Mouse (Mus musculus): ENCODE data around the gene Ak7. TPM values are rescaled to one million over a fixed set of nuclear protein-coding genes. Genes with fewer than 3 reads are reported as not detected.

Gene Ak7
- polyA plus RNA-seq, 1 experiment from 2014 or later: 0.07 TPM

DNA sequence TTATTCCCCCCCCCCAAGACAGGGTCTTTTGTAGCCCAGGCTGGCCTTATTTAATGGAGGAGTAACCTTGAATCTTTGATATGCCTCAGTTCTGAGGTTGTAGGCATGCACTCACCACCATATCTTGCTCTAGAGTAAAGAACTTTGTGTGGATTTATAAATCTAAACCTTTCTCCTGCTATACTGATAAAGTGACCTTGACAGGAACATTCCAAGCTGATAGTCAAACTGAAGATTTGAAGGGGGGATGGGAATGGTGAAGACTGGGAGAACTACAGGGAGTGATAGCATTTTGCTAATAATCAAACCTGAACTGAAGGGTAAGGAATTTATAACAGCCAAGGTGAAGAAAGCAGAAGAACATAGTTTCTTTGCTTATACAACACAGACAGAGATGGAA, 92.2 kb downstream of the Ak7 start:
- Histone ChIP-seq H3K27ac (replicated peaks in 1 of 2; ENCODE audit: control insufficient read depth in 1 of 2, insufficient read depth in 1 of 2, low read depth in 2 of 2, low read length in 2 of 2) (0 out of 4 replicates have a peak overlapping the region, but pooled peaks of 1 of the 2 experiments have one; percentile 0), H3K4me2 (ENCODE audit: low read length) (no peak overlapping the region), H3K27me3 (ENCODE audit: control insufficient read depth, insufficient read depth, low read length) (no peaks in the 10 kb centered on the region), H3K4me1 (ENCODE audit: control insufficient read depth in 2 of 2, insufficient read depth in 2 of 2, low read length in 2 of 2) (peaks cover 0 to 14% of the 10 kb centered on the region in 2 experiments; a peak in 2 of 4 replicates), H3K4me3 (ENCODE audit: control insufficient read depth in 1 of 2, insufficient read depth in 1 of 2, low read depth in 1 of 2, low read length in 2 of 2) (no peak overlapping the region), H3K9ac (ENCODE audit: low read length) (no peak overlapping the region), H3K9me3 (ENCODE audit: control insufficient read depth, low read length) (no peaks in the 10 kb centered on the region), H3K36me3 (ENCODE audit: control insufficient read depth, insufficient read depth, low read length) (peaks cover 30% of the 10 kb centered on the region)
- ATAC-seq (ENCODE audit: insufficient number of reproducible peaks, insufficient read depth, low FRiP score, low read depth): no peak

- H3K9ac ChIP-seq (ENCODE audit: low read length): no peak overlapping the region
- no peak overlapping the region for H3K4me3 ChIP-seq (ENCODE audit: control insufficient read depth in 1 of 2, insufficient read depth in 1 of 2, low read depth in 1 of 2, low read length in 2 of 2)
- H3K4me2 ChIP-seq (ENCODE audit: low read length): no peak overlapping the region
- 85% methylated on average over 3 of the region's 3 CpGs for WGBS
- H3K9me3 ChIP-seq (ENCODE audit: control insufficient read depth, low read length): no peaks in the 10 kb centered on the region
- no peak for ATAC-seq (ENCODE audit: insufficient number of reproducible peaks, insufficient read depth, low FRiP score, low read depth)
- no peak overlapping the region for H3K27ac ChIP-seq (replicated peaks in 1 of 2; ENCODE audit: control insufficient read depth in 1 of 2, insufficient read depth in 1 of 2, low read depth in 2 of 2, low read length in 2 of 2)
- peaks cover 0 to 6% of the 10 kb centered on the region in 2 experiments; a peak in 1 of 4 replicates for H3K4me1 ChIP-seq (ENCODE audit: control insufficient read depth in 2 of 2, insufficient read depth in 2 of 2, low read length in 2 of 2)
- H3K36me3 ChIP-seq (ENCODE audit: control insufficient read depth, insufficient read depth, low read length): peaks cover 74% of the 10 kb centered on the region
- no peaks in the 10 kb centered on the region for H3K27me3 ChIP-seq (ENCODE audit: control insufficient read depth, insufficient read depth, low read length)
Observed at GRCm38 (mm10) chr12:105805790-105806189, 100.0 kb downstream of the Ak7 start.

GRCm38 (mm10) chr12:105806205-105806604, 100.4 kb downstream of the Ak7 start:
- peaks cover 74% of the 10 kb centered on the region for H3K36me3 ChIP-seq (ENCODE audit: control insufficient read depth, insufficient read depth, low read length)

DNA sequence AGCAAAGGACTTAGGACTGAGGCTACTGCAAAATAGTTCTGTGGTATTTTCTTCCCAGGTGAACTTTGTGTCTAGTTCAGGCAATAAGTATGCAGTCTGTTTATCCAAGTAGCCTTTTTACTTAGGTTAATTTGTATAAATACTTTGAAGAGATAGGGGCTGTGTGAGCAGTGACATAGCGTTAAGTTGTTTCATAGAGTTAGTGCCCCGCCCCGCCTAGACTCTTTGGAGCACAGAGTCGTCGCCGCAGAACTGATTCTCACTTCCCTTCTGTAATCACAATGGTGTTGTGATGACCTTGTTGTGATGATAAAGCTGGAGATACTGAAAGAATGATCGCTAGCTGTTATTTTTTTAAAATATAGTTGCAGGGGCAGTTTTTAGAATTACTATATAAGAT, 101.6 kb downstream of the Ak7 start:
- Histone ChIP-seq H3K4me2 (ENCODE audit: low read length) (no peak overlapping the region), H3K27ac (replicated peaks in 1 of 2; ENCODE audit: control insufficient read depth in 1 of 2, insufficient read depth in 1 of 2, low read depth in 2 of 2, low read length in 2 of 2) (no peak overlapping the region), H3K9me3 (ENCODE audit: control insufficient read depth, low read length) (no peaks in the 10 kb centered on the region), H3K4me3 (ENCODE audit: control insufficient read depth in 1 of 2, insufficient read depth in 1 of 2, low read depth in 1 of 2, low read length in 2 of 2) (no peak overlapping the region), H3K27me3 (ENCODE audit: control insufficient read depth, insufficient read depth, low read length) (no peaks in the 10 kb centered on the region), H3K36me3 (ENCODE audit: control insufficient read depth, insufficient read depth, low read length) (peaks cover 82% of the 10 kb centered on the region), H3K9ac (ENCODE audit: low read length) (no peak overlapping the region), H3K4me1 (ENCODE audit: control insufficient read depth in 2 of 2, insufficient read depth in 2 of 2, low read length in 2 of 2) (peaks cover 0 to 7% of the 10 kb centered on the region in 2 experiments; a peak in 1 of 4 replicates)
- 73% methylated on average over 7 of the region's 7 CpGs for WGBS
- no peak for ATAC-seq (ENCODE audit: insufficient number of reproducible peaks, insufficient read depth, low FRiP score, low read depth)

More at GRCm38 (mm10) chr12:105806205-105806604, 100.4 kb downstream of the Ak7 start:
- Histone ChIP-seq H3K27ac (replicated peaks in 1 of 2; ENCODE audit: control insufficient read depth in 1 of 2, insufficient read depth in 1 of 2, low read depth in 2 of 2, low read length in 2 of 2) (no peak overlapping the region), H3K9me3 (ENCODE audit: control insufficient read depth, low read length) (no peaks in the 10 kb centered on the region), H3K4me3 (ENCODE audit: control insufficient read depth in 1 of 2, insufficient read depth in 1 of 2, low read depth in 1 of 2, low read length in 2 of 2) (no peak overlapping the region), H3K27me3 (ENCODE audit: control insufficient read depth, insufficient read depth, low read length) (no peaks in the 10 kb centered on the region), H3K9ac (ENCODE audit: low read length) (no peak overlapping the region), H3K4me2 (ENCODE audit: low read length) (no peak overlapping the region), H3K4me1 (ENCODE audit: control insufficient read depth in 2 of 2, insufficient read depth in 2 of 2, low read length in 2 of 2) (peaks cover 0 to 6% of the 10 kb centered on the region in 2 experiments; a peak in 1 of 4 replicates)
- 86% methylated on average over 3 of the region's 3 CpGs for WGBS
- no peak for ATAC-seq (ENCODE audit: insufficient number of reproducible peaks, insufficient read depth, low FRiP score, low read depth)

GRCm38 (mm10) chr12:105808945-105809344, 103.2 kb downstream of the Ak7 start:
- ATAC-seq (ENCODE audit: insufficient number of reproducible peaks, insufficient read depth, low FRiP score, low read depth): no peak
- Histone ChIP-seq H3K36me3 (ENCODE audit: control insufficient read depth, insufficient read depth, low read length) (peaks cover 86% of the 10 kb centered on the region), H3K4me2 (ENCODE audit: low read length) (no peak overlapping the region), H3K9ac (ENCODE audit: low read length) (no peak overlapping the region), H3K4me1 (ENCODE audit: control insufficient read depth in 2 of 2, insufficient read depth in 2 of 2, low read length in 2 of 2) (peaks cover 0 to 9% of the 10 kb centered on the region in 2 experiments; a peak in 1 of 4 replicates), H3K9me3 (ENCODE audit: control insufficient read depth, low read length) (no peaks in the 10 kb centered on the region), H3K4me3 (ENCODE audit: control insufficient read depth in 1 of 2, insufficient read depth in 1 of 2, low read depth in 1 of 2, low read length in 2 of 2) (no peak overlapping the region), H3K27me3 (ENCODE audit: control insufficient read depth, insufficient read depth, low read length) (no peaks in the 10 kb centered on the region), H3K27ac (replicated peaks in 1 of 2; ENCODE audit: control insufficient read depth in 1 of 2, insufficient read depth in 1 of 2, low read depth in 2 of 2, low read length in 2 of 2) (no peak overlapping the region)
- 24% methylated on average over 3 of the region's 3 CpGs for WGBS

- peaks cover 0 to 9% of the 10 kb centered on the region in 2 experiments; a peak in 2 of 4 replicates for H3K4me1 ChIP-seq (ENCODE audit: control insufficient read depth in 2 of 2, insufficient read depth in 2 of 2, low read length in 2 of 2)
- ATAC-seq (ENCODE audit: insufficient number of reproducible peaks, insufficient read depth, low FRiP score, low read depth): no peak
- WGBS: 71% methylated on average over 6 of the region's 6 CpGs
- no peak overlapping the region for H3K27ac ChIP-seq (replicated peaks in 1 of 2; ENCODE audit: control insufficient read depth in 1 of 2, insufficient read depth in 1 of 2, low read depth in 2 of 2, low read length in 2 of 2)
- peaks cover 91% of the 10 kb centered on the region for H3K36me3 ChIP-seq (ENCODE audit: control insufficient read depth, insufficient read depth, low read length)
- H3K9me3 ChIP-seq (ENCODE audit: control insufficient read depth, low read length): no peaks in the 10 kb centered on the region
- no peak overlapping the region for H3K4me2 ChIP-seq (ENCODE audit: low read length)
- H3K4me3 ChIP-seq (ENCODE audit: control insufficient read depth in 1 of 2, insufficient read depth in 1 of 2, low read depth in 1 of 2, low read length in 2 of 2): no peak overlapping the region
- no peak overlapping the region for H3K9ac ChIP-seq (ENCODE audit: low read length)
- no peaks in the 10 kb centered on the region for H3K27me3 ChIP-seq (ENCODE audit: control insufficient read depth, insufficient read depth, low read length)
Observed at GRCm38 (mm10) chr12:105810608-105811007, 104.8 kb downstream of the Ak7 start.

GRCm38 (mm10) chr12:105813957-105814356, 108.2 kb downstream of the Ak7 start:
- H3K9me3 ChIP-seq (ENCODE audit: control insufficient read depth, low read length): no peaks in the 10 kb centered on the region
- H3K4me1 ChIP-seq (ENCODE audit: control insufficient read depth in 2 of 2, insufficient read depth in 2 of 2, low read length in 2 of 2): peaks cover 0 to 2% of the 10 kb centered on the region in 2 experiments; a peak in 1 of 4 replicates
- H3K4me3 ChIP-seq (ENCODE audit: control insufficient read depth in 1 of 2, insufficient read depth in 1 of 2, low read depth in 1 of 2, low read length in 2 of 2): no peak overlapping the region
- H3K27ac ChIP-seq (replicated peaks in 1 of 2; ENCODE audit: control insufficient read depth in 1 of 2, insufficient read depth in 1 of 2, low read depth in 2 of 2, low read length in 2 of 2): no peak overlapping the region
- no peak for ATAC-seq (ENCODE audit: insufficient number of reproducible peaks, insufficient read depth, low FRiP score, low read depth)
- WGBS: 66% methylated on average over 6 of the region's 6 CpGs
- peaks cover 85% of the 10 kb centered on the region for H3K36me3 ChIP-seq (ENCODE audit: control insufficient read depth, insufficient read depth, low read length)
- H3K9ac ChIP-seq (ENCODE audit: low read length): no peak overlapping the region
- no peaks in the 10 kb centered on the region for H3K27me3 ChIP-seq (ENCODE audit: control insufficient read depth, insufficient read depth, low read length)
- no peak overlapping the region for H3K4me2 ChIP-seq (ENCODE audit: low read length)

DNA sequence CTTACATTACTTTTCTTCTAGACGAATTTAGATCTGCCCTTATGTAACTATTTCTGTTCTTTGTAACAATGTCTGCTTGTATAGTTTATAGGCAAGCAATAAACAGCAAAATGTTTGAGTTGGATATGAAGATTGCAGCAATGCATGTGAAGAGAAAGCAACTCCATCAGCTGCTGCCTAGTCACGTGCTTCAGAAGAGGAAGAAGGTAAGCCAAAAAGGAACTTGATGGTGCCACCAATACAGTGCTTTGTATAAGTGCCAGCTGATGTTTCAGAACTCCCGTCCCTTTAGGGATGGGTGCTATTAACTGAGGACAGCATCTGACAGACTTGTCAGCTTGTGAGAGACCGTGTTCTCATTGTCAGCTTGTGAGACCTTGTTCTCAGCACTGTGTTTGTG, 117.7 kb downstream of the Ak7 start:
- H3K27me3 ChIP-seq (ENCODE audit: control insufficient read depth, insufficient read depth, low read length): no peaks in the 10 kb centered on the region
- ATAC-seq (ENCODE audit: insufficient number of reproducible peaks, insufficient read depth, low FRiP score, low read depth): no peak
- WGBS: 77% methylated on average over 4 of the region's 4 CpGs

More for the DNA sequence above, 117.7 kb downstream of the Ak7 start:
- H3K4me1 ChIP-seq (ENCODE audit: control insufficient read depth in 2 of 2, insufficient read depth in 2 of 2, low read length in 2 of 2): no peaks in the 10 kb centered on the region
- H3K4me3 ChIP-seq (ENCODE audit: control insufficient read depth in 1 of 2, insufficient read depth in 1 of 2, low read depth in 1 of 2, low read length in 2 of 2): no peak overlapping the region
- no peak overlapping the region for H3K27ac ChIP-seq (replicated peaks in 1 of 2; ENCODE audit: control insufficient read depth in 1 of 2, insufficient read depth in 1 of 2, low read depth in 2 of 2, low read length in 2 of 2)
- peaks cover 98% of the 10 kb centered on the region for H3K36me3 ChIP-seq (ENCODE audit: control insufficient read depth, insufficient read depth, low read length)
- no peak overlapping the region for H3K4me2 ChIP-seq (ENCODE audit: low read length)
- H3K9me3 ChIP-seq (ENCODE audit: control insufficient read depth, low read length): no peaks in the 10 kb centered on the region
- H3K9ac ChIP-seq (ENCODE audit: low read length): no peak overlapping the region
